Mouse (Mus musculus) embryo, embryonic 11.5 days (tissue): ENCODE results near the gene Grin2a.

Experiments used
- DNase-seq: peaks from one replicate; pipeline ENCODE4 v3.0.0-alpha.2; 2012; ENCODE audit warnings: low read depth, low spot score

Grin2a gene

GRCm38 (mm10) chr16:9754061-9754460 is 241.3 kb downstream of the Grin2a start:
- no peak for DNase-seq

GRCm38 (mm10) chr16:9753045-9753444 is 242.3 kb downstream of the Grin2a start:
- DNase-seq, result no peak

- no peak for DNase-seq
These were observed 242.8 kb downstream of the Grin2a start for GRCm38 (mm10) chr16:9752600-9752999.

DNA sequence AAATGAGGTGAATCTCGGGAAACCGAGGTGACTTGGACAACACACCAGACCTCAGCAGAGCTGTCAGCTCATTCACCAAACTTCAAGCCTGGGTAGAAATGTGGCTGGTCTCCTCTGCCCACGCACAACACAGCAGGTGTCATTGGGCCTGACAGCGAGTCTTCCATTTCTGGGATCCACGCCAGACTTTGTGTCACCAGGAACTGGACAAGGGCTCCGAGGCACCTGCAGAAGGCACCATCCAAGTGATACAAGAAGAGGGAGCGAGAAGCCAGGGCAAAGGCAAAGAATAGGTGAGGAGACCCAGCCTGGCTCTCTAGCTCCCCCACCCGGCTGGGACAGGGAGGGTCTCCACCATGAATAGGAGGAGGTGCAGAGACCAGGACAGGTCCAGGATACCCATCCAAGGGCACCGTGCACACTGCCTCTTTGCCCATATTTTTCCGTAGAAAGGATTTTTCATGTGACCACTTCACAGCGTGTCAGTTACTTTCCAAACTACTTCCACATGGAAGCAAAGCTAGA is 244.3 kb downstream of the Grin2a start:
- no peak for DNase-seq

DNA sequence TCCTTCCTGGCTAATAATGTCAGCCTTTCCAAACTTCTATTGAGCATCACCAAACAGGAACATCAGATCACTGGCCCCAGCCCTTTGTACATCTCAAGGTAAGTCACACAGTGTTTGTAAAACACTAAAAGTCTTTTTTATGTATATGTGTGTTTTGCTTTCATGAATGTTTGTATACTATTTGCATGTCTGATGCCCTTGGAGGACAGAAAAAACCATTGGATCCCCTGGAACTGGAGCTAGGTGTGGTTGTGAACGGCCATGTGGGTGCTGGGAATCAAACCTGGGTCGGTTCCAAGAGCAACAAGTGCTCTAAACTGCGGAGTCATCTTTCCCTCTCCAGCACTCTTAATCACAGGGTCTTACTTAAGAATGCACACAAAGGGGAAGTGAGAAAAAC is 245.7 kb downstream of the Grin2a start:
- no peak for DNase-seq

DNA sequence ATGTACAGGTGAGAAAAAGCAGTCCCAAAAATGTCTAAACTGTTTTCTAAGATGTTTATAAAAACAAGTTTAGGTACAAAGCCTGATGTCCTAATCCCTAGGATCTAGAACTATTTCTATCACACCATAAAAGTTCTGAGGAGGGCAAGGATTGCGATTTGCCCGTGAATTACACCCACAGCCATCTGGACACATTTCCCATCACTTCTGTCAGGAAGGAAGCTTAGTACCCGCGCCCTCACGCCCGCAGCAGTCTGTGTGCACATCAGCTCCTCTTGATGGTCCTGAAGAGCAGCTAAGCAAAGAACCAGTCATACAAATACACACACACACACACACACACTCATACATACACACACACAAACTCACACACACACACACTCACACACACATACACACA is 252.9 kb downstream of the Grin2a start:
- no peak for DNase-seq

- DNase-seq, result no peak
These were observed 256.7 kb downstream of the Grin2a start for GRCm38 (mm10) chr16:9738679-9739078.

DNA sequence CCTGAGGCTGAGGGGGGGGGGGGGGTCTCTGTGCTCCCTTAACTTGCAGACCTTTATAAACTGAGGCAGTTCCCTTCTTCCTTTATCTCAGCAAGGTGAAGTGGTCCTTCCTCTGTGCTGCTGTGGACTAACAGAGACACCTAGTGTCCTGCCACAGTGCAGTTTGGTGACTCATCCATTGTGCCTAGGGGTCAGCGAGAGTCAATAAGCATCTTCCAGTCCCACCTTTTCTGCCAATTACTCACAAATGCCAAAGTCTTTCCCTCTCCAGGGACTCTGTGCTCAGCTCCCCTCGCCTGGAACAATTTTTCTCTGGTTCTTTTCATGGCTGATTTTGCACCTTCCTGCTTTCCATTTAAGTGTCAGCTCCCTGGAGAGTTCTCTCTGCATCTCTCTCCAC is 258.2 kb downstream of the Grin2a start:
- DNase-seq, result no peak

GRCm38 (mm10) chr16:9735365-9736080 is 259.8 kb downstream of the Grin2a start:
- no peak for DNase-seq

- no peak for DNase-seq
These were observed 267.8 kb downstream of the Grin2a start for GRCm38 (mm10) chr16:9727603-9728002.

DNA sequence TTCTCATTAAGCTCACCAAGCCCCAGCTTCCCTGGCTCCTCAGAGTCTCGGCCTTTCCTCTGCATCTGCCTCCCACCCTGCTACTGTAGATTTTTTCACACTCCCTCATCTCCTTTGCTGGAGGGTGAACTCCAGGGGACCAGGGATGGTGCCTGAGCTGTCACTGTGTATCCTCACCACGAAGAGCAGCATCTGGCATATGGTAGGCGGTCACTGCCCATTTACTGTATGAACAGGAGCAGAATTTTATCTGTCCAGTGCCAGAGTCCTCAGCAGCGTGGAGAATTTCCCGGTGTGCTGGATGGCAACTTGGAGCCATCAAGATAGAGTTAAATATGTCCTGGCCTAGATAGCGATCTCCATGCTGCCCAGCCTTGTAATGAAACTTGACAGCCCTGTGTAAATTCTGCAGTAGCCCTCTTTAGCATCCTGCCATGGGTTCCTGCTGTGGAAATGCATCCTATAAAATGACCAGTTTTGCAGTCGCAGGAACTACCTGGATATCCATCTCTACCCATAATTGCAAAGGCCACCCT is 269.7 kb downstream of the Grin2a start:
- DNase-seq, result no peak

DNA sequence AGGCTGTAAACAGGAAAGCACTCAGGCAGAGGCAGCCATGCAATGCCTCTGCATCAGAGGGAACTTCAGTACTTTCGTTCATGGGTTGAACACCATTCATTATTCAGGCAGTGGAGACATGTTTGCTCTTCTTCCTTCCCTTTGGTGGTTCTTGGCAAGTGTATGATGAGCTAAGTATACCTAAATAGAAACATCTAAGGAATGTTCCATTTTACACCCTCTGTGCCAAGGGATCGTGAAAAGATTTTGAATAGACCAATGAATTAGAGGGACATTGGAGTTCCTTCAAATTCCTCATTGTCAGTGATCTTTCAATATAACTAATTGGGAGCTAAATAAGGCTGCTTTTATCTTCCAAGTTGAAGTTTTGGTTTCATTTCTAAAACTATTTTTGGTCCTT is 284.0 kb downstream of the Grin2a start:
- no peak for DNase-seq

DNA sequence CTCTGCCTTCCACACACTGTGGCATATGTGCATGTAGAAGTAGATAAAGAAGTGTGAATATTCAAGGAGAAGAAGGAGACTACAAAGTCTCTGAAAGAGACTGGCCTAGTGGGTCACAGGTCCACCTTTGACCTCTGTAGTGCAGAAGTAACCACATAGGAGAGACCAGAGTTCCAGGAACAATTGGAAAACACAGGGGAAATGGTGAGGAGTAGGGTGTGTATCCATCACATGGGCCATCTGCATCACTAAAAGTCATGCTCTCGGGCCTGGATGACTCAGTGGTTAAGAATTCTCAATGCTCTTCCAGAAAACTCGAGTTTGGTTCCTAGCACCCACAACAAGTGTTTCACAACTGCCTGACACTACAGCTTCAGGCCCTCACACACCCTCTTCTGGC is 285.4 kb downstream of the Grin2a start:
- no peak for DNase-seq

DNA sequence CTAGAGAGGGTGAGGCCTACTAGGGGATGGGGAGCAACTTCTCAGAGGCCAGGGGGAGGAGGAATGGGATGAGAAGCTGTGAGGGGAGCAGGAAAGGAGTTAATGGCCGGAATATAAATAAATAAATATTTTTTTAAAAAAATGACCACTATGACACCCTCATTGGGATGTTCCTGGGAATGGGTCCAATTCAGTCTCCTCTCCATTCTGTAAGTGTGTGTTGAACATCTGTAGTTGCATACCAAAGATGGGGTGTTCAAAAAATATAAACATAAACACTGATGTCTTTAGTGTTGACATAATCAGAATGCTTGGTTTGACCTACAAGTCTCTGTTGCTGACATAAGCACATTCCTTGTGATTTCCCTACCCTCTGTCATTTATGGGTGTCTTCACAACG is 298.2 kb downstream of the Grin2a start:
- no peak for DNase-seq

DNA sequence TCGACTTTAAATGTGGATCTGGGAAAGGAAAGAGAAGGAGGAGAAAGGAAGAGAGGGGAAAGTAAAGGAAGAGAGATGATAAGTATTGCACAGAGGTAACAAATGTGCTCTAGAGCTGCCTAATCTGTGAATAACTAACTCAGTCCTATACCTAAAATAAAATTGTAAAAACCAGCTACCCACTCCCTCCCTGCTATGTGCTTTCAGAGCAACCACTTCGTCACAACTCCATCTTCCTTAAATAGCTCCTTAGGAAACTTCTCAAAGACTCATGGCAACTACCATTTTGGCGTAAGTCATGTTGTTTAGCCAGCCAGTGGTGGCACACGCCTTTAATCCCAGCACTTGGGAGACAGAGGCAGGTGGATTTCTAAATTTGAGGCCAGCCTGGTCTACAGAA is 301.3 kb downstream of the Grin2a start:
- DNase-seq, result no peak

DNA sequence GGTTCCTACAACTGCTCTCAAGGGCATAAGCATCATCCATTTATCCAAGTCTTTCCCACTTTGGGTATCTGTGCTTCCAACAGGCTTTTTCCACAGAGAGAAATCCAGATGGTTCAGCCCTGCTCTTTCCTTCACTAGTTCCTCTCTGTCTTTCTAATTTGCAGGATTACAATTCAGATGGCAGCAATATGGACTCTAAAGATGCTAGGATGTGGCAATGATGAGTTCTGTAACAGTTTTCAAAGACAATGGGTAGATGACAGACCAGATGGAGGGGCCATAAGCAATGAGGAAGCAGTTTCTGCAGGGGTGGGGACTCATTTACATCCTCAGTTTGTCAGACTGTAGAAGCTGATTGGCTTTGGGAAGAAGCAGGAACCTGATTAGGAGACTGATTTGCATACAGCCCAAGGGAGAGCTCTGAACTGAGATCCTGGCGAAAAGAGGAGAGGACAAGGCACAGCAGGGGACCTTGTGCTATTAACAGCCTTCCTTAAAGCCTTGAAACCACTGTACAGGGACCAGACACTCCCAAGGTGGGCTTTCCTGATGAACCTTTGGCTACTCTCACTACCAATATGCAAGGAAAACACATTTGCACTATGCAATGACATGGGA is 306.7 kb downstream of the Grin2a start:
- no peak for DNase-seq

- no peak for DNase-seq
These were observed 314.8 kb downstream of the Grin2a start for GRCm38 (mm10) chr16:9680572-9680971.

- DNase-seq, result no peak
These were observed 315.4 kb downstream of the Grin2a start for GRCm38 (mm10) chr16:9679994-9680393.

DNA sequence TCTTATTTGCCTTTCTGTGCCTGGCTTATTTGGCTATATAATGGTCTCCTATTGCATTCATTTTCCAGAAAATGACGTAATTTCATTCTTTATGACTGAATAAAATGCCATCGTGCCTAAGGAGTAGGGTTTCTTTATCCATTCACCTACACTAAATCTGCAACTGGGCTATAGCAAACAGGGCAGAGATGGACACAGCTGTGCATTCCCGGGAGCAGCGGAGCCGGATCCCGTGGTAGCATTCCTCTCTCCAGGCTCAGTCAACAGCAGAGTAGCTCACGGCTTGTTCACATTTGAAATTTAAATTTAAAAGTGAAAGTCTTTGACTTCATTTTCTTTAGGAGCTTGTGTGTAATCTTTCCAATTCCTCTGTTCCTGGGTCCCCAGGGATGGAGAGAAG is 316.6 kb downstream of the Grin2a start:
- DNase-seq, result no peak

DNA sequence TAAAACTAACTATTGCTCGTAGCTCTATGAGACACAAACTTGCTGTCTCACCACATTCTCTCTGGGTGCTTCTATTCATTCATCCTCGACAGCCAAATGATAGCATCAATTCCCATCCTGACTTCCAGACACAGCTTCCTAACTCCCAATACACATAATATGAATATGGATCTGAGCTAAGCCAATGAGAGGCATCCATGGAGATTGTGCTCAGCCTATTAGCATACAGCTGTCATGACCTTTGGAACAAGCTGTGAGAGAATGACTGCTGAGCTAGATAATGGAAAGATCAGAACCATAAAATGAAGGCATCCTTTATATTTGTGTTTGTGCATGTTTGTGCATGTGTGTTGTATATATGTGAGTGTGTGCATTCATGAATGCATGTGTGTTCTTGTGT is 323.0 kb downstream of the Grin2a start:
- DNase-seq, result no peak

GRCm38 (mm10) chr16:9671222-9671621 is 324.1 kb downstream of the Grin2a start:
- DNase-seq, result no peak

DNA sequence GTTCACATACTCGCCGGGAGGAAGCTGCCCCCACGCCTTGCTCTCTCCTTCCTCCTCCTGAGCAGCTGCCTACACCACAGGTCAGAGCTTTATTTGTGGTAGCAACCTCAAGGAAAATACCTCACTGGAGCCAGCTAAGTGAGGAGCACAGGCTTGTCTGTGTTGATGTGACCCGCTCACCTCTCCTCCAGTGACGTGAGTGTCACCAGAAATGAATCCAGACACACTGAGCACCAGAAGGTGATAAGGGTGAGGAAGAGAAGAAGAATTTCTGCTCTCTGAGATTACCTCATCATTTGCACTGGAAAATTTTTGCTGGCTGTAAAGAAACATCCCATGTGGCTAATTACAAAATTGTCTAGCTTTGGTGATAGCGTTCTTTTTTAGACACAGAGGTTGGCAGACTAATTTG is 324.6 kb downstream of the Grin2a start:
- no peak for DNase-seq

GRCm38 (mm10) chr16:9665896-9666295 is 329.5 kb downstream of the Grin2a start:
- no peak for DNase-seq
